Mouse (Mus musculus): ENCODE measurements around the gene Slco2a1. TPM values are rescaled to one million over a fixed set of nuclear protein-coding genes. Genes with fewer than 3 reads are reported as not detected.

Slco2a1 gene
- polyA plus RNA-seq, 1 experiment from 2014 or later: 1.5 TPM

- H3K27me3 ChIP-seq (ENCODE audit: control insufficient read depth, insufficient read depth, low read length): no peaks in the 10 kb centered on the region
- ATAC-seq (ENCODE audit: low FRiP score, low TSS enrichment): no peak
- peaks cover 22% of the 10 kb centered on the region; the same call in 1 of the 2 replicates for H3K36me3 ChIP-seq (ENCODE audit: control insufficient read depth, insufficient read depth, low read length)
- WGBS: 85% methylated on average over 6 of the region's 6 CpGs
- no peak overlapping the region for H3K4me3 ChIP-seq (replicated peaks; ENCODE audit: low read depth, low read length)
- no peak overlapping the region for H3K9ac ChIP-seq (replicated peaks; ENCODE audit: low read length)
- no peak for DNase-seq
- no peak overlapping the region for H3K27ac ChIP-seq (replicated peaks; ENCODE audit: low read depth, low read length)
- no peak overlapping the region for H3K4me2 ChIP-seq (ENCODE audit: low read length)
- H3K9me3 ChIP-seq (ENCODE audit: control insufficient read depth, low read length): no peaks in the 10 kb centered on the region
- peaks cover 30% of the 10 kb centered on the region for H3K4me1 ChIP-seq (ENCODE audit: control insufficient read depth, insufficient read depth, low read length)
Observed at GRCm38 (mm10) chr9:103140384-103140783, 151.9 kb downstream of the Slco2a1 start.

- H3K27me3 ChIP-seq (ENCODE audit: control insufficient read depth, insufficient read depth, low read length): no peaks in the 10 kb centered on the region
Observed at GRCm38 (mm10) chr9:103141266-103141665, 152.8 kb downstream of the Slco2a1 start.

GRCm38 (mm10) chr9:103143881-103144280, 155.4 kb downstream of the Slco2a1 start:
- DNase-seq (no peak), ATAC-seq (ENCODE audit: low FRiP score, low TSS enrichment) (no peak)
- Histone ChIP-seq H3K4me2 (ENCODE audit: low read length) (no peak overlapping the region), H3K9ac (replicated peaks; ENCODE audit: low read length) (no peak overlapping the region), H3K4me3 (replicated peaks; ENCODE audit: low read depth, low read length) (no peak overlapping the region), H3K4me1 (ENCODE audit: control insufficient read depth, insufficient read depth, low read length) (peaks cover 49% of the 10 kb centered on the region), H3K27ac (replicated peaks; ENCODE audit: low read depth, low read length) (peak overlapping the region; percentile 14; the same call in 1 of the 2 replicates), H3K36me3 (ENCODE audit: control insufficient read depth, insufficient read depth, low read length) (peaks cover 22% of the 10 kb centered on the region; the same call in 1 of the 2 replicates), H3K27me3 (ENCODE audit: control insufficient read depth, insufficient read depth, low read length) (no peaks in the 10 kb centered on the region), H3K9me3 (ENCODE audit: control insufficient read depth, low read length) (no peaks in the 10 kb centered on the region)
- WGBS: 70% methylated on average over 4 of the region's 4 CpGs

More at GRCm38 (mm10) chr9:103141266-103141665, 152.8 kb downstream of the Slco2a1 start:
- DNase-seq (no peak), ATAC-seq (ENCODE audit: low FRiP score, low TSS enrichment) (no peak)
- no peak overlapping the region for H3K4me2 ChIP-seq (ENCODE audit: low read length)
- H3K36me3 ChIP-seq (ENCODE audit: control insufficient read depth, insufficient read depth, low read length): peaks cover 22% of the 10 kb centered on the region; the same call in 1 of the 2 replicates
- no peak overlapping the region for H3K27ac ChIP-seq (replicated peaks; ENCODE audit: low read depth, low read length)
- H3K9ac ChIP-seq (replicated peaks; ENCODE audit: low read length): no peak overlapping the region
- WGBS: 85% methylated on average over 7 of the region's 7 CpGs
- H3K4me3 ChIP-seq (replicated peaks; ENCODE audit: low read depth, low read length): no peak overlapping the region
- peaks cover 39% of the 10 kb centered on the region for H3K4me1 ChIP-seq (ENCODE audit: control insufficient read depth, insufficient read depth, low read length)
- no peaks in the 10 kb centered on the region for H3K9me3 ChIP-seq (ENCODE audit: control insufficient read depth, low read length)

- peaks cover 22% of the 10 kb centered on the region; the same call in 1 of the 2 replicates for H3K36me3 ChIP-seq (ENCODE audit: control insufficient read depth, insufficient read depth, low read length)
- ATAC-seq (ENCODE audit: low FRiP score, low TSS enrichment) (no peak), DNase-seq (peak; percentile 53)
- no peak overlapping the region for H3K4me2 ChIP-seq (ENCODE audit: low read length)
- H3K4me1 ChIP-seq (ENCODE audit: control insufficient read depth, insufficient read depth, low read length): peaks cover 43% of the 10 kb centered on the region
- H3K9ac ChIP-seq (replicated peaks; ENCODE audit: low read length): no peak overlapping the region
- 32% methylated on average over 5 of the region's 5 CpGs for WGBS
- no peaks in the 10 kb centered on the region for H3K9me3 ChIP-seq (ENCODE audit: control insufficient read depth, low read length)
- H3K4me3 ChIP-seq (replicated peaks; ENCODE audit: low read depth, low read length): no peak overlapping the region
- H3K27me3 ChIP-seq (ENCODE audit: control insufficient read depth, insufficient read depth, low read length): no peaks in the 10 kb centered on the region
- peak overlapping the region; percentile 66 for H3K27ac ChIP-seq (replicated peaks; ENCODE audit: low read depth, low read length)
Observed at GRCm38 (mm10) chr9:103145351-103145750, 156.8 kb downstream of the Slco2a1 start.

Other genes starting within 250 kb of the Slco2a1 start
- gene Ryk, start 153.8 kb upstream of the Slco2a1 start, polyA plus RNA-seq (2014; fragmentation: Nextera tagmentation; extraction: Ambion mirVana): 15.5 and 18.5 TPM in 2 replicates
- 64.2 and 93.4 TPM in 2 replicates for gene Rab6b, start 123.1 kb downstream of the Slco2a1 start, polyA plus RNA-seq (2014; fragmentation: Nextera tagmentation; extraction: Ambion mirVana)
- gene Srprb, start 213.4 kb downstream of the Slco2a1 start, polyA plus RNA-seq (2014; fragmentation: Nextera tagmentation; extraction: Ambion mirVana): 49.0 and 55.4 TPM in 2 replicates
- gene Gm20425, start 241.6 kb downstream of the Slco2a1 start, polyA plus RNA-seq (2014; fragmentation: Nextera tagmentation; extraction: Ambion mirVana): 0.16 and 3.5 TPM in 2 replicates
- gene Trf, start 241.7 kb downstream of the Slco2a1 start, polyA plus RNA-seq (2014; fragmentation: Nextera tagmentation; extraction: Ambion mirVana): 16.7 and 30.6 TPM in 2 replicates

All from midbrain, embryonic 14.5 days (tissue).